Mouse (Mus musculus): Measurements from ENCODE around the gene Gm13043. TPM values are rescaled to one million over a fixed set of nuclear protein-coding genes. Genes with fewer than 3 reads are reported as not detected.
"Not testable (repeated sequence)": the region's sequence is repeated elsewhere in the genome, so short reads cannot be mapped to it uniquely, and the experiment has no call there.

Gm13043 gene
- not detected in 2 replicates for polyA plus RNA-seq (2012; rRNA removed)

DNA sequence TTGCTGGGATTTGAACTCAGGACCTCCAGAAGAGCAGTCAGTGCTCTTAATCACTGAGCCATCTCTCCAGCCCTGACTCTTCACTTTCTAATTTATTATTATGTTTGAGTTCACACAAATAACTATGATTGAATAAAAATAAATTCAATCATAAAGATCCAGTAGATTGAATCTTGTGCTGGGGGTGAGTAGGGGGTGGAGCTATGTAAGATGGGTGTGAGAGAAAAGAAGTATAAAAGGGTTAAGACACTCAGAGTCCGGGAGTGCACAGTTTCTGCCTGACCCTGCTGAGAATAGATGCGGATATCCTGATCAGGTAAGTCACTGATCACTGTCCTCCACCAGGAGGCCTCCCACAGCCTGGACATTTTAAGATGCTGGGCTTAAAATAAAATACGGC is at the start of gene Gm13043:
Gene Gm13043 (plus strand): TSS at position 301 of the 400 bp plus-strand sequence.
- WGBS: 82% methylated on average over 3 of the region's 3 CpGs

DNA sequence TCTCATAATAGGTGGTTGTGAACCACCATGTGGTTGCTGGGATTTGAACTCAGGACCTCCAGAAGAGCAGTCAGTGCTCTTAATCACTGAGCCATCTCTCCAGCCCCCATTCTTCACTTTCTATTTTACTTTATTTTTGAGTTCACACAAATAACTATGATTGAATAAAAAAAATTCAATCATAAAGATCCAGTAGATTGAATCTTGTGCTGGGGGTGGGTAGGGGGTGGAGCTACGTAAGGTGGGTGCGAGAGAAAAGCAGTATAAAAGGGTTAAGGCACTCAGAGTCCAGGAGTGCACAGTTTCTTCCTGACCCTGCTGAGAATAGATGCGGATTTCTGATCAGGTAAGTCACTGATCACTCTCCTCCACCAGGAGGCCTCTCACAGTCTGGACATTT is 24.5 kb downstream of the Gm13043 start, which contains the start of gene Gm13040:
Gene Gm13040 (plus strand): TSS at position 301 of the 400 bp plus-strand sequence.
- no CpG with 5 or more reads among the region's 3 CpGs for WGBS
- not testable (repeated sequence) for DNase-seq (ENCODE audit: low read depth, low spot score)

More for the DNA sequence above, at the start of gene Gm13043:
- no peak for DNase-seq (ENCODE audit: low read depth, low spot score)

DNA sequence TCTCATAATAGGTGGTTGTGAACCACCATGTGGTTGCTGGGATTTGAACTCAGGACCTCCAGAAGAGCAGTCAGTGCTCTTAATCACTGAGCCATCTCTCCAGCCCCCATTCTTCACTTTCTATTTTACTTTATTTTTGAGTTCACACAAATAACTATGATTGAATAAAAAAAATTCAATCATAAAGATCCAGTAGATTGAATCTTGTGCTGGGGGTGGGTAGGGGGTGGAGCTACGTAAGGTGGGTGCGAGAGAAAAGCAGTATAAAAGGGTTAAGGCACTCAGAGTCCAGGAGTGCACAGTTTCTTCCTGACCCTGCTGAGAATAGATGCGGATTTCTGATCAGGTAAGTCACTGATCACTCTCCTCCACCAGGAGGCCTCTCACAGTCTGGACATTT is 40.3 kb downstream of the Gm13043 start, which contains the start of the genes BC080695 and Gm13057:
Gene BC080695 (plus strand): TSS at position 301 of the 400 bp plus-strand sequence.
Gene Gm13057 (plus strand): TSS at position 310 of the 400 bp plus-strand sequence.
- not testable (repeated sequence) for DNase-seq (ENCODE audit: low read depth, low spot score)
- no CpG with 5 or more reads among the region's 3 CpGs for WGBS

Other genes with a start within 250 kb of the Gm13043 start
- 4.3 and 5.2 TPM in 2 replicates for gene Pdpn, start 211.8 kb upstream of the Gm13043 start, polyA plus RNA-seq (2012; rRNA removed)
- not detected in 2 replicates for gene Lrrc38, start 161.6 kb upstream of the Gm13043 start, polyA plus RNA-seq (2012; rRNA removed)
- gene Pramel1, start 116.9 kb upstream of the Gm13043 start, polyA plus RNA-seq (2012; rRNA removed): not detected in 2 replicates
- gene Pramef8, start 98.9 kb upstream of the Gm13043 start, polyA plus RNA-seq (2012; rRNA removed): 5.9 and 6.5 TPM in 2 replicates
- not detected in 2 replicates for gene Oog4, start 61.0 kb upstream of the Gm13043 start, polyA plus RNA-seq (2012; rRNA removed)
- gene Gm13040, start 24.6 kb downstream of the Gm13043 start, polyA plus RNA-seq (2012; rRNA removed): not detected in 2 replicates
- not detected in 2 replicates for gene BC080695, start 40.4 kb downstream of the Gm13043 start, polyA plus RNA-seq (2012; rRNA removed)
- not detected in 2 replicates for gene Gm13057, start 40.4 kb downstream of the Gm13043 start, polyA plus RNA-seq (2012; rRNA removed)
- gene Gm13083, start 103.7 kb downstream of the Gm13043 start, polyA plus RNA-seq (2012; rRNA removed): not detected in 2 replicates
- not detected in 2 replicates for gene Gm13088, start 145.9 kb downstream of the Gm13043 start, polyA plus RNA-seq (2012; rRNA removed)
- gene Gm13089, start 191.4 kb downstream of the Gm13043 start, polyA plus RNA-seq (2012; rRNA removed): not detected in 2 replicates
- not detected in 2 replicates for gene Gm13078, start 208.1 kb downstream of the Gm13043 start, polyA plus RNA-seq (2012; rRNA removed)